ENCODE assay signal across 9 mouse cellular contexts in genomic region chr7:126081727-126082285, GRCm38 (mm10). TPM values are rescaled to one million over a fixed set of nuclear protein-coding genes. Genes with fewer than 3 reads are reported as not detected.
A peak's percentile ranks its signal among the peaks of the same experiment; 100 is the strongest.
DNase-seq lines count a peak whose midpoint lies in the region; ATAC-seq and TF ChIP-seq lines count a peak whose summit lies in the region.
"Had no signal": no experiment of that assay in that cellular context is flagged by ENCODE, and none has a peak within 500 bp of the region (broad histone marks: within the 10 kb centered on the region; RNA-seq: fewer than 3 reads in every experiment).

No protein-coding gene starts in this region.

- no peak for TF ChIP-seq CTCF in cortical plate, adult 2 months (IDR thresholded peaks at IDR 0.05; ENCODE audit: extremely low read depth, insufficient read depth, low read length)

- peaks cover 39% of the 10 kb centered on the region for H3K27me3 ChIP-seq in kidney, embryonic 14.5 days (ENCODE audit: control insufficient read depth, insufficient read depth, low read length)
- peaks cover 76% of the 10 kb centered on the region for H3K27me3 ChIP-seq in hindbrain, embryonic 13.5 days
- H3K27me3 ChIP-seq in midbrain, embryonic 16.5 days (ENCODE audit: control insufficient read depth, insufficient read depth, low read depth, low read length) = peaks cover 9% of the 10 kb centered on the region

- H3K9me3 ChIP-seq in kidney, embryonic 14.5 days (ENCODE audit: control insufficient read depth, low read length) = no peaks in the 10 kb centered on the region
- no peaks in the 10 kb centered on the region for H3K9me3 ChIP-seq in hindbrain, embryonic 13.5 days
- no peaks in the 10 kb centered on the region for H3K9me3 ChIP-seq in midbrain, embryonic 16.5 days (replicated peaks; ENCODE audit: control insufficient read depth, low read length, poor library complexity, severe bottlenecking)

- H3K36me3 ChIP-seq in kidney, embryonic 14.5 days (ENCODE audit: control insufficient read depth, insufficient read depth, low read length) = no peaks in the 10 kb centered on the region
- no peaks in the 10 kb centered on the region for H3K36me3 ChIP-seq in hindbrain, embryonic 13.5 days
- no peaks in the 10 kb centered on the region for H3K36me3 ChIP-seq in midbrain, embryonic 16.5 days (ENCODE audit: control insufficient read depth, insufficient read depth, low read length)

- H3K27ac ChIP-seq in kidney, embryonic 14.5 days (ENCODE audit: low read depth, low read length) = no peak overlapping the region
- peak overlapping the region; percentile 77 for H3K27ac ChIP-seq in cortical plate, adult 2 months (ENCODE audit: insufficient read depth, low read length)
- peak overlapping the region; percentile 25; the same call in 1 of the 2 replicates for H3K27ac ChIP-seq in hindbrain, embryonic 13.5 days
- peak overlapping the region; percentile 36; the same call in 1 of the 2 replicates for H3K27ac ChIP-seq in midbrain, embryonic 16.5 days (ENCODE audit: low read length)

- TF ChIP-seq POLR2A in cortical plate, adult 2 months (IDR thresholded peaks at IDR 0.05; ENCODE audit: extremely low read depth, insufficient read depth, low read length) = no peak

- peak overlapping the region; percentile 99 for H3K4me2 ChIP-seq in kidney, embryonic 14.5 days (replicated peaks; ENCODE audit: low read depth, low read length)
- peak overlapping the region; percentile 97 for H3K4me2 ChIP-seq in hindbrain, embryonic 13.5 days
- peak overlapping the region; percentile 94 for H3K4me2 ChIP-seq in midbrain, embryonic 16.5 days (ENCODE audit: low read length)

- DNase-seq in kidney, postnatal 36 days = no peak
- DNase-seq in adrenal gland, adult 2 months = peak; percentile 77
- no peak for DNase-seq in spleen, postnatal 14 days (ENCODE audit: low spot score in 2 of 2)
- no peak for DNase-seq in thymus, postnatal 14 days

- H3K9ac ChIP-seq in kidney, embryonic 14.5 days (ENCODE audit: low read depth, low read length) = peak overlapping the region; percentile 52
- peak overlapping the region; percentile 78 for H3K9ac ChIP-seq in hindbrain, embryonic 13.5 days
- peak overlapping the region; percentile 77 for H3K9ac ChIP-seq in midbrain, embryonic 16.5 days (ENCODE audit: low read depth, low read length)

- no peak for ATAC-seq in kidney, embryonic 14.5 days (ENCODE audit: low FRiP score, low TSS enrichment)
- ATAC-seq in hindbrain, embryonic 13.5 days (ENCODE audit: low FRiP score) = peak; percentile 27; the same call in 1 of the 2 replicates
- peak; percentile 47; the same call in 1 of the 2 replicates for ATAC-seq in midbrain, embryonic 16.5 days

- H3K4me3 ChIP-seq in kidney, embryonic 14.5 days (ENCODE audit: low read length) = peak overlapping the region; percentile 60
- peak overlapping the region; percentile 61 for H3K4me3 ChIP-seq in cortical plate, adult 2 months (ENCODE audit: insufficient read depth, low read length)
- peak overlapping the region; percentile 69 for H3K4me3 ChIP-seq in hindbrain, embryonic 13.5 days
- peak overlapping the region; percentile 70 for H3K4me3 ChIP-seq in midbrain, embryonic 16.5 days (ENCODE audit: low read depth, low read length)

- WGBS in kidney, embryonic 14.5 days = under 1% methylated on average over 69 of the region's 80 CpGs
- WGBS in hindbrain, embryonic 13.5 days = under 1% methylated on average over 79 of the region's 80 CpGs
- WGBS in midbrain, embryonic 16.5 days = under 1% methylated on average over 62 of the region's 80 CpGs

- H3K4me1 ChIP-seq in kidney, embryonic 14.5 days (ENCODE audit: control insufficient read depth, insufficient read depth, low read length) = peaks cover 12% of the 10 kb centered on the region
- H3K4me1 ChIP-seq in cortical plate, adult 2 months (ENCODE audit: control insufficient read depth, insufficient read depth, low read length) = peaks cover 3% of the 10 kb centered on the region; the same call in 1 of the 2 replicates
- peaks cover 46% of the 10 kb centered on the region for H3K4me1 ChIP-seq in hindbrain, embryonic 13.5 days (replicated peaks)
- H3K4me1 ChIP-seq in midbrain, embryonic 16.5 days (ENCODE audit: control insufficient read depth, insufficient read depth, low read length) = peaks cover 27% of the 10 kb centered on the region

RNA-seq across cellular contexts. Expression of gene Gsg1l, which starts 0.4 kb away (rescaled TPM):
- 0.50 and 0.51 TPM in 2 replicates for polyA plus RNA-seq in kidney, embryonic 14.5 days (2014; fragmentation: Nextera tagmentation; extraction: Ambion mirVana)
- total RNA-seq in adrenal gland, adult 2 months (2021) = 100 to 1,000 TPM in 1 of 2 experiments, 10 to 100 TPM in 1; 68.8 to 110 TPM
- 158 and 175 TPM in 2 replicates for polyA plus RNA-seq in adrenal gland, adult 2 months (2012; rRNA removed)
- polyA plus RNA-seq in cortical plate, adult 2 months (2012; rRNA removed) = 57.5 and 69.5 TPM in 2 replicates
- 7.1 and 8.8 TPM in 2 replicates for polyA plus RNA-seq in hindbrain, embryonic 13.5 days (2015; fragmentation: Nextera tagmentation; extraction: Ambion mirVana)
- 9.8 and 12.5 TPM in 2 replicates for polyA plus RNA-seq in midbrain, embryonic 16.5 days (2015; fragmentation: Nextera tagmentation; extraction: Ambion mirVana)
- total RNA-seq: MEL had no signal
